Mouse (Mus musculus) ES-Bruce4 (cell line): ENCODE results near the gene Myom1. TPM values are rescaled to one million over a fixed set of nuclear protein-coding genes. Genes with fewer than 3 reads are reported as not detected.

Experiments
- H3K27ac ChIP-seq: 2 replicates; pipeline ENCODE4 v1.5.1; 2012; ENCODE audit warnings: low read length, inconsistent platforms; ENCODE audit not compliant: insufficient read depth
- H3K27me3 ChIP-seq: 2 replicates; pipeline ENCODE4 v1.6.1; 2012; ENCODE audit warnings: mild to moderate bottlenecking, low read length, inconsistent platforms; ENCODE audit not compliant: control insufficient read depth, poor library complexity, insufficient read depth, severe bottlenecking
- H3K36me3 ChIP-seq: 2 replicates; pipeline ENCODE4 v1.6.1; 2012; ENCODE audit warnings: inconsistent platforms, mild to moderate bottlenecking, low read length, moderate library complexity; ENCODE audit not compliant: control insufficient read depth, poor library complexity, insufficient read depth, severe bottlenecking
- H3K4me1 ChIP-seq: one replicate; pipeline ENCODE4 v1.8.1; 2011; ENCODE audit warnings: low read length; ENCODE audit not compliant: control insufficient read depth, insufficient read depth
- H3K4me3 ChIP-seq: 2 replicates; pipeline ENCODE4 v1.5.1; 2011; ENCODE audit warnings: low read depth, mild to moderate bottlenecking, low read length
- H3K9ac ChIP-seq: 2 replicates; pipeline ENCODE4 v1.6.1; 2012; ENCODE audit warnings: low read depth, mild to moderate bottlenecking, inconsistent platforms; ENCODE audit not compliant: poor library complexity, severe bottlenecking
- H3K9me3 ChIP-seq: replicated peaks from 2 replicates; pipeline ENCODE4 v1.6.1; 2012; ENCODE audit warnings: mild to moderate bottlenecking, low read length, inconsistent platforms; ENCODE audit not compliant: control insufficient read depth, poor library complexity, insufficient read depth, severe bottlenecking
- CTCF ChIP-seq: IDR thresholded peaks from one replicate; pipeline ENCODE4 v1.8.1; 2011; ENCODE audit warnings: low read depth, low read length
- EP300 ChIP-seq: IDR thresholded peaks from 2 replicates; pipeline ENCODE4 v1.6.1; 2011; ENCODE audit warnings: low read depth, low read length; ENCODE audit not compliant: insufficient read depth
- POLR2A ChIP-seq: IDR thresholded peaks from one replicate; pipeline ENCODE4 v1.8.1; 2011; ENCODE audit warnings: low read length; ENCODE audit not compliant: insufficient read depth
- polyA plus RNA-seq: library from polyadenylated mRNA; stranded (reverse); fragments of >200 nt; gene quantifications from 2 replicates; pipeline ENCODE4 v1.2.4, GENCODE M21; 2011; ENCODE audit warnings: low read depth; ENCODE audit not compliant: missing spikeins, insufficient read depth, insufficient read length

Gene Myom1
- polyA plus RNA-seq, 1 experiment: 2.3 TPM

- Histone ChIP-seq H3K27ac (no peak overlapping the region), H3K36me3 (no peaks in the 10 kb centered on the region), H3K27me3 (no peaks in the 10 kb centered on the region), H3K4me3 (no peak overlapping the region), H3K9ac (no peak overlapping the region), H3K9me3 (no peaks in the 10 kb centered on the region), H3K4me1 (no peaks in the 10 kb centered on the region)
- no peak for TF ChIP-seq EP300
- no peak for TF ChIP-seq CTCF
- no peak for TF ChIP-seq POLR2A
Measured at GRCm38 (mm10) chr17:71097209-71097597, 94.8 kb downstream of the Myom1 start.

- Histone ChIP-seq H3K4me3 (no peak overlapping the region), H3K27me3 (no peaks in the 10 kb centered on the region), H3K9ac (no peak overlapping the region), H3K27ac (no peak overlapping the region), H3K36me3 (no peaks in the 10 kb centered on the region), H3K4me1 (no peaks in the 10 kb centered on the region), H3K9me3 (no peaks in the 10 kb centered on the region)
- no peak for TF ChIP-seq POLR2A
- no peak for TF ChIP-seq EP300
- no peak for TF ChIP-seq CTCF
Measured at GRCm38 (mm10) chr17:71098606-71099005, 96.2 kb downstream of the Myom1 start.

GRCm38 (mm10) chr17:71102571-71103551 lies 100.4 kb downstream of the Myom1 start:
- H3K27ac ChIP-seq: no peak overlapping the region

GRCm38 (mm10) chr17:71105297-71105696 lies 102.9 kb downstream of the Myom1 start:
- Histone ChIP-seq H3K27me3 (no peaks in the 10 kb centered on the region), H3K27ac (no peak overlapping the region), H3K4me3 (no peak overlapping the region), H3K9me3 (no peaks in the 10 kb centered on the region), H3K4me1 (no peaks in the 10 kb centered on the region), H3K9ac (no peak overlapping the region), H3K36me3 (no peaks in the 10 kb centered on the region)
- TF ChIP-seq EP300: no peak
- TF ChIP-seq POLR2A: no peak
- TF ChIP-seq CTCF: no peak

More at GRCm38 (mm10) chr17:71102571-71103551, 100.4 kb downstream of the Myom1 start:
- Histone ChIP-seq H3K27me3 (no peaks in the 10 kb centered on the region), H3K9ac (no peak overlapping the region), H3K4me1 (no peaks in the 10 kb centered on the region), H3K4me3 (no peak overlapping the region), H3K9me3 (no peaks in the 10 kb centered on the region), H3K36me3 (no peaks in the 10 kb centered on the region)
- TF ChIP-seq CTCF: no peak
- TF ChIP-seq EP300: no peak
- TF ChIP-seq POLR2A: no peak

GRCm38 (mm10) chr17:71106250-71106649 lies 103.8 kb downstream of the Myom1 start:
- H3K4me3 ChIP-seq: no peak overlapping the region
- no peaks in the 10 kb centered on the region for H3K27me3 ChIP-seq
- no peak overlapping the region for H3K27ac ChIP-seq
- H3K36me3 ChIP-seq: no peaks in the 10 kb centered on the region
- H3K9me3 ChIP-seq: no peaks in the 10 kb centered on the region
- TF ChIP-seq POLR2A (no peak), CTCF (no peak), EP300 (no peak)
- no peak overlapping the region for H3K9ac ChIP-seq
- no peaks in the 10 kb centered on the region for H3K4me1 ChIP-seq

GRCm38 (mm10) chr17:71110753-71111265 lies 108.4 kb downstream of the Myom1 start:
- H3K9me3 ChIP-seq: no peaks in the 10 kb centered on the region
- H3K4me3 ChIP-seq: no peak overlapping the region
- H3K27me3 ChIP-seq: no peaks in the 10 kb centered on the region
- no peak overlapping the region for H3K27ac ChIP-seq
- TF ChIP-seq POLR2A (no peak), CTCF (no peak), EP300 (no peak)
- H3K36me3 ChIP-seq: no peaks in the 10 kb centered on the region
- H3K9ac ChIP-seq: no peak overlapping the region
- H3K4me1 ChIP-seq: no peaks in the 10 kb centered on the region
